Comparison of ENCODE assay signal across 17 mouse cellular contexts in the genomic region with DNA sequence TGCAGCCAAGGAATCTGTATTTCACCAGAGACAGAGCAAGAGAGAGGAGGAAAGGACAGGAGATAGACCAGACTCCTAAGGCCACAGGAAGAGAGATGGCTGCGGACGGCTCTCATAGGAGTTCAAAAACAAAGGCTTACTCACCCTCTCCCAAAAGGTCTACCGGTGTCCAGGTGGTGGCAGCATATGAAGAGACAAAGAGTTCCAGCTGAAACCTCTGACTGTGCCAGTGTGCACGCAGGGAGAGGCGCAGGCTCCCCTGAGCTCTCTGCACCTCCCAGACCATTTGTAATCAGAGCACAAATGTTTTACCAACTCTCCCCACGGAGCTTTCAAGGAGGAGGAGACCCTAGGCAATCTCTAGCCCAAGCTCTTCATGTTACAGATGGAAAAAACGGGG. TPM values are rescaled to one million over a fixed set of nuclear protein-coding genes. Genes with fewer than 3 reads are reported as not detected.
DNase-seq lines count a peak whose midpoint lies in the region; ATAC-seq and TF ChIP-seq lines count a peak whose summit lies in the region.
"Had no signal": no experiment of that assay in that cellular context is flagged by ENCODE, and none has a peak within 500 bp of the region (broad histone marks: within the 10 kb centered on the region; RNA-seq: fewer than 3 reads in every experiment).

No protein-coding gene starts in this region.

- H3K9me3 ChIP-seq in kidney, embryonic 15.5 days (replicated peaks): no peaks in the 10 kb centered on the region
- H3K9me3 ChIP-seq in limb, embryonic 10.5 days (replicated peaks): no peaks in the 10 kb centered on the region
- H3K9me3 ChIP-seq: embryonic facial prominence, embryonic 13.5 days; forebrain, embryonic 12.5 days; heart, embryonic 15.5 days; midbrain, embryonic 13.5 days had no signal

- H3K27me3 ChIP-seq in kidney, embryonic 15.5 days: no peaks in the 10 kb centered on the region
- H3K27me3 ChIP-seq in cerebellum, adult 2 months (ENCODE audit: control insufficient read depth, insufficient read depth, low read length): no peaks in the 10 kb centered on the region
- no peaks in the 10 kb centered on the region for H3K27me3 ChIP-seq in limb, embryonic 10.5 days (ENCODE audit: low read depth, poor library complexity, severe bottlenecking)
- H3K27me3 ChIP-seq: CH12.LX; embryonic facial prominence, embryonic 13.5 days; forebrain, embryonic 12.5 days; heart, embryonic 15.5 days; midbrain, embryonic 13.5 days; Patski had no signal

- DNase-seq in cerebellum, adult 11 months: peak; percentile 18
- DNase-seq in cerebellum, postnatal 10 days: no peak
- DNase-seq in kidney, postnatal 25 days: no peak
- DNase-seq in cerebellum, adult 2 months: peak; percentile 45 to 54
- DNase-seq in limb, embryonic 10.5 days (ENCODE audit: low spot score): no peak
- DNase-seq in gastrocnemius, postnatal 25 days: no peak
- no peak for DNase-seq in lung, postnatal 4 days
- DNase-seq: layer of hippocampus, adult 9-11 months; lung, embryonic 14.5 days had no signal

- H3K9ac ChIP-seq in kidney, embryonic 15.5 days: no peak overlapping the region; the same call in 1 of the 2 replicates
- H3K9ac ChIP-seq: embryonic facial prominence, embryonic 13.5 days; forebrain, embryonic 12.5 days; heart, embryonic 15.5 days; lung, embryonic 14.5 days; midbrain, embryonic 13.5 days had no signal

- ATAC-seq in kidney, embryonic 15.5 days (replicated peaks; ENCODE audit: low FRiP score): peak; percentile 67
- ATAC-seq: midbrain, embryonic 13.5 days; Patski had no signal

- H3K4me2 ChIP-seq in kidney, embryonic 15.5 days: 0 out of 2 replicates have a peak overlapping the region, but pooled peaks have one; percentile 2
- H3K4me2 ChIP-seq: embryonic facial prominence, embryonic 13.5 days; forebrain, embryonic 12.5 days; heart, embryonic 15.5 days; lung, embryonic 14.5 days; midbrain, embryonic 13.5 days had no signal

- H3K4me1 ChIP-seq in kidney, embryonic 15.5 days: peaks cover 6% of the 10 kb centered on the region; the same call in 1 of the 2 replicates
- H3K4me1 ChIP-seq in cerebellum, adult 2 months (ENCODE audit: control insufficient read depth, insufficient read depth, low read length): 0 out of 2 replicates have a peak, but pooled peaks cover 5% of the 10 kb centered on the region
- peaks cover 18% of the 10 kb centered on the region for H3K4me1 ChIP-seq in limb, embryonic 10.5 days
- H3K4me1 ChIP-seq: forebrain, embryonic 12.5 days; heart, embryonic 15.5 days; midbrain, embryonic 13.5 days had no signal

- no peaks in the 10 kb centered on the region for H3K36me3 ChIP-seq in kidney, embryonic 15.5 days
- no peaks in the 10 kb centered on the region for H3K36me3 ChIP-seq in limb, embryonic 10.5 days
- H3K36me3 ChIP-seq: embryonic facial prominence, embryonic 13.5 days; forebrain, embryonic 12.5 days had no signal

- TF ChIP-seq POLR2A in cerebellum, adult 2 months (IDR thresholded peaks at IDR 0.05; ENCODE audit: borderline replicate concordance, insufficient read depth, low read length): no peak

- 0 out of 2 replicates have a peak overlapping the region, but pooled peaks have one; percentile 3 for H3K27ac ChIP-seq in kidney, embryonic 15.5 days
- no peak overlapping the region for H3K27ac ChIP-seq in cerebellum, adult 2 months (ENCODE audit: insufficient read depth, low read length)
- H3K27ac ChIP-seq in limb, embryonic 10.5 days: peak overlapping the region; percentile 72; the same call in 1 of the 2 replicates
- H3K27ac ChIP-seq: embryonic facial prominence, embryonic 13.5 days; forebrain, embryonic 12.5 days; heart, embryonic 15.5 days; midbrain, embryonic 13.5 days had no signal

- no peak for TF ChIP-seq CTCF in cerebellum, adult 2 months (IDR thresholded peaks at IDR 0.05; ENCODE audit: borderline replicate concordance, insufficient read depth, low read depth, low read length)

- no peak overlapping the region for H3K4me3 ChIP-seq in kidney, embryonic 15.5 days (replicated peaks)
- no peak overlapping the region for H3K4me3 ChIP-seq in cerebellum, adult 2 months (replicated peaks; ENCODE audit: insufficient read depth, low read depth, low read length)
- H3K4me3 ChIP-seq in limb, embryonic 10.5 days: no peak overlapping the region
- H3K4me3 ChIP-seq: embryonic facial prominence, embryonic 13.5 days; forebrain, embryonic 12.5 days; heart, embryonic 15.5 days; midbrain, embryonic 13.5 days had no signal

- 28% methylated on average over 7 of the region's 7 CpGs for WGBS in kidney, embryonic 15.5 days
- WGBS in cerebellum, adult 2 months: 26% methylated on average over 7 of the region's 7 CpGs
- 41% methylated on average over 7 of the region's 7 CpGs for WGBS in limb, embryonic 10.5 days

RNA-seq across cellular contexts. Expression of a gene that starts 55.2 kb away (rescaled TPM):
- polyA plus RNA-seq in kidney, embryonic 15.5 days (2015; fragmentation: Nextera tagmentation; extraction: Ambion mirVana): 9.7 and 12.2 TPM in 2 replicates
- polyA plus RNA-seq in cerebellum, adult 2 months (2012; rRNA removed): 2.5 and 3.1 TPM in 2 replicates
- polyA plus RNA-seq in limb, embryonic 10.5 days (2016; fragmentation: Nextera tagmentation; extraction: Ambion mirVana): 1.8 and 2.3 TPM in 2 replicates
- under 1 TPM in 1 of 2 experiments, not detected in 1; 0.28 TPM for total RNA-seq in gastrocnemius, postnatal 25 days (2021)
- total RNA-seq: CH12.LX; liver, adult 2 months had no signal
- polyA plus RNA-seq: liver, adult 2 months had no signal

Comparison
In these comparisons a context has a peak if more than half of its experiments do, and no peak if none do; other contexts are left out.
1. DNase-seq: peak in cerebellum, adult 11 months (single experiment) and cerebellum, adult 2 months (2 of 2); none in cerebellum, postnatal 10 days (0 of 2), kidney, postnatal 25 days (0 of 2), limb, embryonic 10.5 days (single experiment), gastrocnemius, postnatal 25 days (single experiment) and lung, postnatal 4 days (0 of 2).